In genomic region chr1:72253881-72254491, GRCm38 (mm10) we compare ENCODE assay signal across 8 mouse cellular contexts. TPM values are rescaled to one million over a fixed set of nuclear protein-coding genes. Genes with fewer than 3 reads are reported as not detected.
DNase-seq lines count a peak whose midpoint lies in the region; ATAC-seq lines count a peak whose summit lies in the region.

No protein-coding gene starts in this region.

- 38% methylated on average over 11 of the region's 11 CpGs for WGBS in forebrain, embryonic 13.5 days
- WGBS in liver, embryonic 13.5 days (ENCODE audit: insufficient replicate concordance) = 28% methylated on average over 11 of the region's 11 CpGs

- peaks cover 66% of the 10 kb centered on the region for H3K4me1 ChIP-seq in megakaryocyte, embryonic 14.5 days
- peaks cover 14% of the 10 kb centered on the region for H3K4me1 ChIP-seq in forebrain, embryonic 13.5 days
- H3K4me1 ChIP-seq in liver, embryonic 13.5 days (replicated peaks) = peaks cover 34% of the 10 kb centered on the region

- H3K36me3 ChIP-seq in megakaryocyte, embryonic 14.5 days (replicated peaks; ENCODE audit: low read length) = no peaks in the 10 kb centered on the region
- H3K36me3 ChIP-seq in forebrain, embryonic 13.5 days (ENCODE audit: poor library complexity, severe bottlenecking) = no peaks in the 10 kb centered on the region
- no peaks in the 10 kb centered on the region for H3K36me3 ChIP-seq in liver, embryonic 13.5 days
- H3K36me3 ChIP-seq in splenic B cell, adult 2 months (ENCODE audit: control insufficient read depth, insufficient read depth, low read length, poor library complexity, severe bottlenecking) = no peaks in the 10 kb centered on the region

- no peak for ATAC-seq in megakaryocyte, adult 5-6 weeks (ENCODE audit: poor library complexity, severe bottlenecking)
- ATAC-seq in forebrain, embryonic 13.5 days = peak; percentile 13; the same call in 1 of the 2 replicates
- ATAC-seq in liver, embryonic 13.5 days (ENCODE audit: low read depth) = no peak

- no peaks in the 10 kb centered on the region for H3K27me3 ChIP-seq in megakaryocyte, embryonic 14.5 days (replicated peaks)
- H3K27me3 ChIP-seq in forebrain, embryonic 13.5 days = no peaks in the 10 kb centered on the region
- H3K27me3 ChIP-seq in liver, embryonic 13.5 days = no peaks in the 10 kb centered on the region
- H3K27me3 ChIP-seq in splenic B cell, adult 2 months (ENCODE audit: control insufficient read depth, insufficient read depth, low read length, poor library complexity, severe bottlenecking) = no peaks in the 10 kb centered on the region

- peak overlapping the region; percentile 64 for H3K4me2 ChIP-seq in forebrain, embryonic 13.5 days
- H3K4me2 ChIP-seq in liver, embryonic 13.5 days = peak overlapping the region; percentile 70

- H3K4me3 ChIP-seq in megakaryocyte, embryonic 14.5 days (replicated peaks) = peak overlapping the region; percentile 92
- peak overlapping the region; percentile 46 for H3K4me3 ChIP-seq in forebrain, embryonic 13.5 days
- peak overlapping the region; percentile 52 for H3K4me3 ChIP-seq in liver, embryonic 13.5 days (replicated peaks)

- intact Hi-C loops in gastrocnemius, postnatal 36 days (cut with DNase I) = no loop called here

- H3K9me3 ChIP-seq in megakaryocyte, embryonic 14.5 days = no peaks in the 10 kb centered on the region
- H3K9me3 ChIP-seq in forebrain, embryonic 13.5 days (replicated peaks) = no peaks in the 10 kb centered on the region
- H3K9me3 ChIP-seq in liver, embryonic 13.5 days (replicated peaks) = no peaks in the 10 kb centered on the region

- peak; percentile 37 for DNase-seq in cerebellum, adult 8-10 months
- no peak for DNase-seq in cerebellum, adult 11 months
- peak; percentile 5 for DNase-seq in liver, embryonic 13.5 days
- peak; percentile 28 for DNase-seq in splenic B cell, adult 2 months (ENCODE audit: low read depth, low spot score)
- DNase-seq in gastrocnemius, postnatal 36 days = no peak

- peak overlapping the region; percentile 89 for H3K27ac ChIP-seq in forebrain, embryonic 13.5 days
- H3K27ac ChIP-seq in liver, embryonic 13.5 days = peak overlapping the region; percentile 83

- H3K9ac ChIP-seq in forebrain, embryonic 13.5 days = peak overlapping the region; percentile 71
- H3K9ac ChIP-seq in liver, embryonic 13.5 days = peak overlapping the region; percentile 63

RNA-seq across cellular contexts. Expression of gene Pecr, which starts 30.1 kb away (rescaled TPM):
- 3.8 TPM in 1 of 2 replicates, not detected in the other for polyA plus RNA-seq in megakaryocyte, embryonic 14.5 days (2012; ENCODE audit: insufficient read depth, low replicate concordance)
- 0.29 and 0.66 TPM in 2 replicates for total RNA-seq in megakaryocyte, adult 5-6 weeks (2015)
- 0.45 and 1.3 TPM in 2 replicates for total RNA-seq in megakaryocyte, adult 5-6 weeks (2017)
- polyA plus RNA-seq in forebrain, embryonic 13.5 days (2015; fragmentation: Nextera tagmentation; extraction: Ambion mirVana) = 12.6 and 13.4 TPM in 2 replicates
- 42.6 and 46.1 TPM in 2 replicates for polyA plus RNA-seq in liver, embryonic 13.5 days (2015; fragmentation: Nextera tagmentation; extraction: Ambion mirVana)
- 10 to 100 TPM; 16.6 to 18.9 TPM for total RNA-seq in gastrocnemius, postnatal 36 days (2021)

RNA-seq across cellular contexts. Expression of gene Tmem169, which starts 30.2 kb away (rescaled TPM):
- 0.03 TPM in 1 of 2 replicates, not detected in the other for polyA plus RNA-seq in megakaryocyte, embryonic 14.5 days (2012; ENCODE audit: insufficient read depth, low replicate concordance)
- total RNA-seq in megakaryocyte, adult 5-6 weeks (2015) = not detected in 2 replicates
- total RNA-seq in megakaryocyte, adult 5-6 weeks (2017) = not detected in 2 replicates
- polyA plus RNA-seq in forebrain, embryonic 13.5 days (2015; fragmentation: Nextera tagmentation; extraction: Ambion mirVana) = 25.8 and 28.1 TPM in 2 replicates
- polyA plus RNA-seq in liver, embryonic 13.5 days (2015; fragmentation: Nextera tagmentation; extraction: Ambion mirVana) = 0.48 and 0.96 TPM in 2 replicates
- not detected for total RNA-seq in gastrocnemius, postnatal 36 days (2021)

RNA-seq across cellular contexts. Expression of gene Mreg, which starts 41.9 kb away (rescaled TPM):
- polyA plus RNA-seq in megakaryocyte, embryonic 14.5 days (2012; ENCODE audit: insufficient read depth, low replicate concordance) = 0.26 TPM in 1 of 2 replicates, not detected in the other
- 0.18 and 1.6 TPM in 2 replicates for total RNA-seq in megakaryocyte, adult 5-6 weeks (2015)
- total RNA-seq in megakaryocyte, adult 5-6 weeks (2017) = 0.37 and 1.1 TPM in 2 replicates
- polyA plus RNA-seq in forebrain, embryonic 13.5 days (2015; fragmentation: Nextera tagmentation; extraction: Ambion mirVana) = 1.3 and 1.5 TPM in 2 replicates
- 5.1 and 7.8 TPM in 2 replicates for polyA plus RNA-seq in liver, embryonic 13.5 days (2015; fragmentation: Nextera tagmentation; extraction: Ambion mirVana)
- total RNA-seq in gastrocnemius, postnatal 36 days (2021) = 10 to 100 TPM; 38.1 to 52.4 TPM

RNA-seq across cellular contexts. Expression of gene Xrcc5, which starts 53.2 kb away (rescaled TPM):
- 0.62 TPM in 1 of 2 replicates, not detected in the other for polyA plus RNA-seq in megakaryocyte, embryonic 14.5 days (2012; ENCODE audit: insufficient read depth, low replicate concordance)
- total RNA-seq in megakaryocyte, adult 5-6 weeks (2015) = 0.31 and 0.50 TPM in 2 replicates
- 0.77 and 2.9 TPM in 2 replicates for total RNA-seq in megakaryocyte, adult 5-6 weeks (2017)
- polyA plus RNA-seq in forebrain, embryonic 13.5 days (2015; fragmentation: Nextera tagmentation; extraction: Ambion mirVana) = 38.5 and 40.0 TPM in 2 replicates
- 24.0 and 27.9 TPM in 2 replicates for polyA plus RNA-seq in liver, embryonic 13.5 days (2015; fragmentation: Nextera tagmentation; extraction: Ambion mirVana)
- total RNA-seq in gastrocnemius, postnatal 36 days (2021) = 10 to 100 TPM; 15.4 to 19.8 TPM

Comparison
In these comparisons a context has a peak if more than half of its experiments do, and no peak if none do; other contexts are left out.
1. DNase-seq: peak in cerebellum, adult 8-10 months (single experiment), liver, embryonic 13.5 days (single experiment) and splenic B cell, adult 2 months (single experiment); none in cerebellum, adult 11 months (single experiment) and gastrocnemius, postnatal 36 days (0 of 2).
2. RNA of gene Tmem169, which starts 30.2 kb away (polyA plus RNA-seq): 25.8 to 28.1 TPM in forebrain, embryonic 13.5 days; 0.48 to 0.96 TPM in liver, embryonic 13.5 days and 0.03 TPM in megakaryocyte, embryonic 14.5 days; every median in the first group is over 10 times any median in the second.
3. Peak in every context shown above with its lines, with median percentiles within 50 percentile points of each other: H3K4me3 ChIP-seq.